Mouse (Mus musculus) myocyte (in vitro differentiated cells): ENCODE data around the gene Bud23. TPM values are rescaled to one million over a fixed set of nuclear protein-coding genes. Genes with fewer than 3 reads are reported as not detected.

Source experiments
- H3K27me3 ChIP-seq: one replicate; pipeline ENCODE4 v1.6.1; 2011; ENCODE audit not compliant: control insufficient read depth, insufficient read depth, insufficient read length
- H3K36me3 ChIP-seq: one replicate; pipeline ENCODE4 v1.6.1; 2011; ENCODE audit not compliant: control insufficient read depth, insufficient read depth
- H3K4me2 ChIP-seq: one replicate; pipeline ENCODE4 v1.6.1; 2011; ENCODE audit warnings: low read depth, control low read depth
- H3K4me3 ChIP-seq: one replicate; pipeline ENCODE4 v1.5.1; 2011; ENCODE audit warnings: mild to moderate bottlenecking, control low read depth, moderate library complexity
- H3K79me2 ChIP-seq: one replicate; pipeline ENCODE4 v1.6.1; 2011; ENCODE audit not compliant: control insufficient read depth, insufficient read depth
- H3ac ChIP-seq: one replicate; pipeline ENCODE4 v1.6.1; 2011; ENCODE audit not compliant: control insufficient read depth, insufficient read length
- CEBPB ChIP-seq: IDR thresholded peaks from 2 replicates; pipeline ENCODE4 v1.6.1; 2011; ENCODE audit warnings: mild to moderate bottlenecking, moderate library complexity; ENCODE audit not compliant: poor library complexity, insufficient read depth, severe bottlenecking
- E2F4 ChIP-seq: IDR thresholded peaks from one replicate; pipeline ENCODE4 v1.6.1; 2011; ENCODE audit warnings: mild to moderate bottlenecking, control low read depth, moderate library complexity; ENCODE audit not compliant: insufficient read depth
- MAX ChIP-seq: IDR thresholded peaks from one replicate; pipeline ENCODE4 v1.6.1; 2011; ENCODE audit warnings: low read depth, mild to moderate bottlenecking, control low read depth
- MYOD1 ChIP-seq, 3 experiments: IDR thresholded peaks; one replicate each; pipeline ENCODE4 v1.6.1; 2011; ENCODE audit warnings: control low read depth in 2 of 3, low read depth in 2 of 3, mild to moderate bottlenecking in 2 of 3, moderate library complexity in 1 of 3; ENCODE audit not compliant: insufficient read length in 2 of 3, control insufficient read depth in 1 of 3
- MYOG ChIP-seq, 3 experiments: IDR thresholded peaks; one replicate each; pipeline ENCODE4 v1.6.1; 2011; ENCODE audit warnings: control low read depth in 2 of 3, low read depth in 2 of 3, mild to moderate bottlenecking in 2 of 3; ENCODE audit not compliant: insufficient read length in 2 of 3, control insufficient read depth in 1 of 3, insufficient read depth in 1 of 3
- POLR2A ChIP-seq: IDR thresholded peaks from one replicate; pipeline ENCODE4 v1.6.1; 2011; ENCODE audit warnings: low read depth, mild to moderate bottlenecking, control low read depth, moderate library complexity; ENCODE audit not compliant: insufficient read length
- POLR2AphosphoS2 ChIP-seq: IDR thresholded peaks from one replicate; pipeline ENCODE4 v1.6.1; 2011; ENCODE audit warnings: low read depth, control low read depth; ENCODE audit not compliant: insufficient read length
- REST ChIP-seq: IDR thresholded peaks from one replicate; pipeline ENCODE4 v1.6.1; 2011; ENCODE audit warnings: mild to moderate bottlenecking, control low read depth, moderate library complexity; ENCODE audit not compliant: insufficient read depth, insufficient read length
- SRF ChIP-seq: IDR thresholded peaks from one replicate; pipeline ENCODE4 v1.6.1; 2011; ENCODE audit warnings: low read depth; ENCODE audit not compliant: control insufficient read depth, insufficient read length
- TCF12 ChIP-seq: IDR thresholded peaks from one replicate; pipeline ENCODE4 v1.6.1; 2011; ENCODE audit warnings: mild to moderate bottlenecking, control low read depth; ENCODE audit not compliant: poor library complexity, insufficient read depth, severe bottlenecking
- TCF3 ChIP-seq: IDR thresholded peaks from one replicate; pipeline ENCODE4 v1.6.1; 2011; ENCODE audit warnings: low read depth, control low read depth; ENCODE audit not compliant: insufficient read length
- USF1 ChIP-seq: IDR thresholded peaks from one replicate; pipeline ENCODE4 v1.6.1; 2011; ENCODE audit warnings: low read depth, mild to moderate bottlenecking, control low read depth, moderate library complexity
- polyA plus RNA-seq: library from polyadenylated mRNA; unstranded; fragments of >200 nt; fragmentation: generic; extraction: Trizol; gene quantifications from one replicate; pipeline ENCODE4 v1.2.1, GENCODE M21; 2012; ENCODE audit warnings: missing spikeins

Bud23 gene
- polyA plus RNA-seq, 1 experiment, result 51.8 TPM

GRCm38 (mm10) chr5:135032581-135032980, 32.2 kb downstream of the Bud23 start:
- H3K79me2 ChIP-seq, result peaks cover 3% of the 10 kb centered on the region
- no peaks in the 10 kb centered on the region for H3K36me3 ChIP-seq
- no peaks in the 10 kb centered on the region for H3K27me3 ChIP-seq
- no peak overlapping the region for H3ac ChIP-seq
- no peak overlapping the region for H3K4me2 ChIP-seq
- no peak overlapping the region for H3K4me3 ChIP-seq
- TF ChIP-seq REST (no peak), SRF (no peak), TCF3 (no peak), TCF12 (no peak), MAX (no peak), MYOD1 (IDR thresholded peaks at IDR 0.05; ENCODE audit: control insufficient read depth in 1 of 3, insufficient read length in 2 of 3, low read depth in 2 of 3) (no peak), USF1 (no peak), CEBPB (no peak), MYOG (IDR thresholded peaks at IDR 0.05; ENCODE audit: control insufficient read depth in 1 of 3, insufficient read depth in 1 of 3, insufficient read length in 2 of 3, low read depth in 2 of 3) (no peak), POLR2A (no peak), POLR2AphosphoS2 (no peak), E2F4 (no peak)

GRCm38 (mm10) chr5:135029007-135029854, 35.5 kb downstream of the Bud23 start:
- Histone ChIP-seq H3K36me3 (no peaks in the 10 kb centered on the region), H3K79me2 (peaks cover 9% of the 10 kb centered on the region), H3ac (no peak overlapping the region), H3K4me3 (no peak overlapping the region), H3K4me2 (peak overlapping the region; percentile 24), H3K27me3 (no peaks in the 10 kb centered on the region)
- TF ChIP-seq MYOD1 (IDR thresholded peaks at IDR 0.05; ENCODE audit: control insufficient read depth in 1 of 3, insufficient read length in 2 of 3, low read depth in 2 of 3) (no peak), TCF3 (no peak), POLR2A (no peak), MAX (no peak), POLR2AphosphoS2 (no peak), CEBPB (no peak), E2F4 (no peak), MYOG (IDR thresholded peaks at IDR 0.05; ENCODE audit: control insufficient read depth in 1 of 3, insufficient read depth in 1 of 3, insufficient read length in 2 of 3, low read depth in 2 of 3) (no peak), SRF (no peak), REST (no peak), USF1 (no peak), TCF12 (no peak)

DNA sequence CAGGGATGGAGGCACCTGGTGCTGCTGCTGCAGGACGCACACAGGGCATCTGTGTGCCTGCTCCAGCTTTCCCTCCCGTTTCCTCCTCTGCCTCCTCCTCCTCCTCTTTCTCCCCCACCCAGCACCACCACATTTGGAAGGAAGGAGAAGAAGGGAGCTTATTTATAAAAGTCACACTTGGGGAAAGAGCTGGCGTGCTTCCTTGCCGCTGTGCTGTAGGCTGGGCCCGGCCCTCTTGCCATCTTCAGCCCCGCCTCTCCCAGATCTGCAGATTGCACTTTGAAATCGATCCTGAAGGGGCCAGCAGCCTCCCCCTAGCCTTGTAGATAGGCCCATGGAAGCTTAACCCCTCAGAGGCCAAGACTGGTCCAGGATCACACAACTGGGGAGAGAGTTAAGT, 38.9 kb downstream of the Bud23 start:
- Histone ChIP-seq H3K4me2 (no peak overlapping the region), H3ac (no peak overlapping the region), H3K79me2 (peaks cover 7% of the 10 kb centered on the region), H3K4me3 (no peak overlapping the region), H3K27me3 (no peaks in the 10 kb centered on the region), H3K36me3 (no peaks in the 10 kb centered on the region)
- TF ChIP-seq POLR2AphosphoS2 (no peak), REST (no peak), TCF3 (no peak), MYOD1 (IDR thresholded peaks at IDR 0.05; ENCODE audit: control insufficient read depth in 1 of 3, insufficient read length in 2 of 3, low read depth in 2 of 3) (no peak), E2F4 (no peak), SRF (no peak), POLR2A (no peak), USF1 (no peak)

DNA sequence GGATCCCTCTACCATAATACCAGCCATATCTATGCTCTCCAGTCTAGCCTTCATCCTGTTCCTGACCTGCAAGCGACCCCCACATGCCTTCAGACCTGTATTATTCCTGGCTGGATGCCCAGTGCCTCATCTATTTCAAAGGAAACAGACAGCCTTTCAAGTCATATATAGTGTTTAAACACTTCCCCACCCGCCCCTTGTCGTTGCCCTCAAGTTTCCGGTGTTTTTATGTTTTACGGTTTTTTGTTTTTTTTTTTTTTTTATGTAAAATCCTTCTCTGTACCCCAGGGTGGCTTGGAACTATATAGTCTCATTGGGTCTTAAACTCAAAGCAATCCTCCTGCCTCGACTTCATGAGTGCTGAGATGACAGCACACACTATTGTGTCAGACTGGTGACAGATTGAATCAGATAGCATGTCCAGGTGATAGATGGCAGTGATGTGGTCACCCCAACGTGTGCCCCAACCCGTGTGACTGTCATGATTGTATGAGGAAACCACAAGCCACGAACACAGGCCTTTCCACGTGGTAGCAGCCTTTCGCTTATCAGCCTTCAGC, 40.0 kb downstream of the Bud23 start:
- Histone ChIP-seq H3K4me2 (peak overlapping the region; percentile 86), H3K36me3 (no peaks in the 10 kb centered on the region), H3K79me2 (peaks cover 7% of the 10 kb centered on the region), H3ac (no peak overlapping the region), H3K4me3 (peak overlapping the region; percentile 69), H3K27me3 (no peaks in the 10 kb centered on the region)
- no peak for TF ChIP-seq POLR2AphosphoS2
- TF ChIP-seq MYOD1 (IDR thresholded peaks at IDR 0.05; ENCODE audit: control insufficient read depth in 1 of 3, insufficient read length in 2 of 3, low read depth in 2 of 3), result no peak
- TF ChIP-seq POLR2A, result no peak
- no peak for TF ChIP-seq E2F4
- no peak for TF ChIP-seq MAX
- no peak for TF ChIP-seq SRF
- TF ChIP-seq USF1, result no peak
